Mouse (Mus musculus) heart, embryonic 14.5 days (tissue): Measurements from ENCODE around the gene Exoc4. TPM values are rescaled to one million over a fixed set of nuclear protein-coding genes. Genes with fewer than 3 reads are reported as not detected.

Experiments used
- ATAC-seq: fragments of 200-750 bp; cut with Nextera tagmentation; 2 replicates; pipeline ENCODE4 v1.8.0; 2017; ENCODE audit warnings: low read depth, moderate TSS enrichment; ENCODE audit not compliant: insufficient number of reproducible peaks, insufficient read depth, low FRiP score
- H3K27ac ChIP-seq, 2 experiments: fragments of 200-500 bp in 1 of 2; fragments of 300-500 bp in 1 of 2; sonication (generic) in 1 of 2; replicated peaks in 1 of 2; 2 replicates each; pipeline ENCODE4 v1.5.1; 2012 to 2014; ENCODE audit warnings: low read depth in 2 of 2, low read length in 2 of 2, control low read depth in 1 of 2, mild to moderate bottlenecking in 1 of 2, mixed read lengths in 1 of 2; ENCODE audit not compliant: control insufficient read depth in 1 of 2, insufficient read depth in 1 of 2
- H3K27me3 ChIP-seq: fragments of 300-500 bp; sonication (generic); 2 replicates; pipeline ENCODE4 v1.6.1; 2014; ENCODE audit warnings: mild to moderate bottlenecking, low read length, control low read depth; ENCODE audit not compliant: control insufficient read depth, insufficient read depth
- H3K36me3 ChIP-seq: fragments of 300-500 bp; sonication (generic); 2 replicates; pipeline ENCODE4 v1.6.1; 2014; ENCODE audit warnings: mild to moderate bottlenecking, control low read depth, low read length, mixed read lengths; ENCODE audit not compliant: control insufficient read depth, insufficient read depth
- H3K4me1 ChIP-seq, 2 experiments: fragments of 200-500 bp in 1 of 2; fragments of 300-500 bp in 1 of 2; sonication (generic) in 1 of 2; 2 replicates each; pipeline ENCODE4 v1.6.1; 2012 to 2014; ENCODE audit warnings: low read length in 2 of 2, control low read depth in 1 of 2, mixed read lengths in 1 of 2; ENCODE audit not compliant: control insufficient read depth in 2 of 2, insufficient read depth in 2 of 2
- H3K4me2 ChIP-seq: fragments of 300-500 bp; sonication (generic); 2 replicates; pipeline ENCODE4 v1.6.1; 2014; ENCODE audit warnings: mild to moderate bottlenecking, low read length
- H3K4me3 ChIP-seq, 2 experiments: fragments of 200-500 bp in 1 of 2; fragments of 300-500 bp in 1 of 2; sonication (generic) in 1 of 2; 2 replicates each; pipeline ENCODE4 v1.5.1; 2012 to 2014; ENCODE audit warnings: low read length in 2 of 2, mild to moderate bottlenecking in 2 of 2, control low read depth in 1 of 2, low read depth in 1 of 2, moderate library complexity in 1 of 2; ENCODE audit not compliant: control insufficient read depth in 1 of 2, insufficient read depth in 1 of 2
- H3K9ac ChIP-seq: fragments of 300-500 bp; sonication (generic); 2 replicates; pipeline ENCODE4 v1.6.1; 2014; ENCODE audit warnings: mild to moderate bottlenecking, low read length
- H3K9me3 ChIP-seq: fragments of 300-500 bp; sonication (generic); 2 replicates; pipeline ENCODE4 v1.6.1; 2016; ENCODE audit warnings: low read length, control low read depth; ENCODE audit not compliant: control insufficient read depth
- WGBS: fragments of 180-500 bp; shearing (Covaris S2); extraction: QIAGEN DNeasy Blood & Tissue Kit; methylation state at CpG from one replicate; pipeline ENCODE4 v1.1.7; 2014; 5-methylcytosine and 5-hydroxymethylcytosine counted together
- polyA plus RNA-seq: library from polyadenylated mRNA; unstranded; fragments of >200 nt; fragmentation: Nextera tagmentation; extraction: Ambion mirVana; gene quantifications from 2 replicates; pipeline ENCODE4 v1.2.1, GENCODE M21; 2014

The Exoc4 gene
- polyA plus RNA-seq, 1 experiment from 2014 or later, result 26.0 TPM

GRCm38 (mm10) chr6:33992213-33993034 lies 743.5 kb downstream of the Exoc4 start:
- no peak overlapping the region for H3K27ac ChIP-seq
- 53% methylated on average over 24 of the region's 24 CpGs for WGBS
- no peak overlapping the region for H3K4me3 ChIP-seq
- H3K27me3 ChIP-seq, result no peaks in the 10 kb centered on the region
- no peaks in the 10 kb centered on the region for H3K4me1 ChIP-seq
- no peaks in the 10 kb centered on the region for H3K9me3 ChIP-seq
- no peaks in the 10 kb centered on the region for H3K36me3 ChIP-seq
- H3K4me2 ChIP-seq, result no peak overlapping the region
- no peak overlapping the region for H3K9ac ChIP-seq
- no peak for ATAC-seq

- Histone ChIP-seq H3K4me1 (no peaks in the 10 kb centered on the region), H3K9me3 (no peaks in the 10 kb centered on the region), H3K27me3 (no peaks in the 10 kb centered on the region), H3K4me3 (no peak overlapping the region), H3K9ac (no peak overlapping the region), H3K36me3 (no peaks in the 10 kb centered on the region), H3K27ac (no peak overlapping the region), H3K4me2 (no peak overlapping the region)
- 74% methylated on average over 6 of the region's 6 CpGs for WGBS
- no peak for ATAC-seq
These were observed 745.0 kb downstream of the Exoc4 start for GRCm38 (mm10) chr6:33993842-33994241.

- no peaks in the 10 kb centered on the region for H3K27me3 ChIP-seq
- no peak overlapping the region for H3K4me3 ChIP-seq
- no peaks in the 10 kb centered on the region for H3K9me3 ChIP-seq
- H3K4me2 ChIP-seq, result no peak overlapping the region
- H3K36me3 ChIP-seq, result no peaks in the 10 kb centered on the region
- WGBS, result 34% methylated on average over 4 of the region's 4 CpGs
- no peak overlapping the region for H3K27ac ChIP-seq
- H3K9ac ChIP-seq, result no peak overlapping the region
- no peaks in the 10 kb centered on the region for H3K4me1 ChIP-seq
- no peak for ATAC-seq
These were observed 749.7 kb downstream of the Exoc4 start for GRCm38 (mm10) chr6:33998590-33998989.

GRCm38 (mm10) chr6:33999530-33999929 lies 750.6 kb downstream of the Exoc4 start:
- Histone ChIP-seq H3K27me3 (no peaks in the 10 kb centered on the region), H3K36me3 (no peaks in the 10 kb centered on the region), H3K4me1 (no peaks in the 10 kb centered on the region), H3K4me2 (no peak overlapping the region), H3K4me3 (no peak overlapping the region), H3K9me3 (no peaks in the 10 kb centered on the region), H3K27ac (no peak overlapping the region), H3K9ac (no peak overlapping the region)
- no peak for ATAC-seq
- 30% methylated on average over 7 of the region's 7 CpGs for WGBS

GRCm38 (mm10) chr6:34000644-34001043 lies 751.8 kb downstream of the Exoc4 start:
- no peak overlapping the region for H3K27ac ChIP-seq
- no peaks in the 10 kb centered on the region for H3K4me1 ChIP-seq
- no peak overlapping the region for H3K4me3 ChIP-seq
- H3K36me3 ChIP-seq, result no peaks in the 10 kb centered on the region
- no peaks in the 10 kb centered on the region for H3K9me3 ChIP-seq
- no peak overlapping the region for H3K4me2 ChIP-seq
- H3K27me3 ChIP-seq, result no peaks in the 10 kb centered on the region
- ATAC-seq, result no peak
- WGBS, result 91% methylated on average over 7 of the region's 7 CpGs
- H3K9ac ChIP-seq, result no peak overlapping the region

GRCm38 (mm10) chr6:34003033-34003432 lies 754.1 kb downstream of the Exoc4 start:
- ATAC-seq, result no peak
- Histone ChIP-seq H3K36me3 (no peaks in the 10 kb centered on the region), H3K4me2 (no peak overlapping the region), H3K4me3 (no peak overlapping the region), H3K4me1 (peaks cover 4 to 5% of the 10 kb centered on the region in 2 experiments; a peak in 2 of 4 replicates), H3K27me3 (no peaks in the 10 kb centered on the region), H3K9me3 (no peaks in the 10 kb centered on the region), H3K9ac (no peak overlapping the region), H3K27ac (no peak overlapping the region)
- WGBS, result 38% methylated on average over 1 of the region's 1 CpGs

- peaks cover 5% of the 10 kb centered on the region; the same call in 1 of the 2 replicates for H3K9me3 ChIP-seq
- no peak overlapping the region for H3K27ac ChIP-seq
- no peaks in the 10 kb centered on the region for H3K36me3 ChIP-seq
- WGBS, result 81% methylated on average over 6 of the region's 6 CpGs
- no peak overlapping the region for H3K9ac ChIP-seq
- no peak overlapping the region for H3K4me2 ChIP-seq
- no peak for ATAC-seq
- H3K4me1 ChIP-seq, result no peaks in the 10 kb centered on the region
- H3K4me3 ChIP-seq, result no peak overlapping the region
- H3K27me3 ChIP-seq, result no peaks in the 10 kb centered on the region
These were observed 764.6 kb downstream of the Exoc4 start for GRCm38 (mm10) chr6:34013469-34013868.
